Mouse (Mus musculus) heart, embryonic 11.5 days (tissue): ENCODE data around the gene Hmg20b. TPM values are rescaled to one million over a fixed set of nuclear protein-coding genes. Genes with fewer than 3 reads are reported as not detected.
A peak's percentile ranks its signal among the peaks of the same experiment; 100 is the strongest.

Source experiments
- ATAC-seq: fragments of 200-750 bp; cut with Nextera tagmentation; replicated peaks from 2 replicates; pipeline ENCODE4 v1.8.0; 2017; ENCODE audit warnings: moderate library complexity; ENCODE audit not compliant: insufficient number of reproducible peaks, low FRiP score, low TSS enrichment
- H3K27ac ChIP-seq: fragments of 300-500 bp; sonication (generic); 2 replicates; pipeline ENCODE4 v1.5.1; 2014; ENCODE audit warnings: mild to moderate bottlenecking, low read depth, low read length
- H3K27me3 ChIP-seq: fragments of 300-500 bp; sonication (generic); 2 replicates; pipeline ENCODE4 v1.6.1; 2014; ENCODE audit warnings: mild to moderate bottlenecking, low read length, mixed read lengths; ENCODE audit not compliant: control insufficient read depth, insufficient read depth
- H3K36me3 ChIP-seq: fragments of 300-500 bp; sonication (generic); 2 replicates; pipeline ENCODE4 v1.6.1; 2014; ENCODE audit warnings: mild to moderate bottlenecking, low read length, moderate library complexity, mixed read lengths; ENCODE audit not compliant: control insufficient read depth, insufficient read depth
- H3K4me1 ChIP-seq: fragments of 300-500 bp; sonication (generic); 2 replicates; pipeline ENCODE4 v1.6.1; 2014; ENCODE audit warnings: low read length; ENCODE audit not compliant: control insufficient read depth, insufficient read depth
- H3K4me2 ChIP-seq: fragments of 300-500 bp; sonication (generic); 2 replicates; pipeline ENCODE4 v1.6.1; 2014; ENCODE audit warnings: mild to moderate bottlenecking, moderate library complexity
- H3K4me3 ChIP-seq: fragments of 300-500 bp; sonication (generic); 2 replicates; pipeline ENCODE4 v1.5.1; 2014; ENCODE audit warnings: low read depth, low read length
- H3K9ac ChIP-seq: fragments of 300-500 bp; sonication (generic); 2 replicates; pipeline ENCODE4 v1.6.1; 2014; ENCODE audit warnings: mild to moderate bottlenecking, low read depth, low read length, moderate library complexity
- H3K9me3 ChIP-seq: fragments of 300-500 bp; sonication (generic); replicated peaks from 2 replicates; pipeline ENCODE4 v1.6.1; 2016; ENCODE audit warnings: low read length; ENCODE audit not compliant: control insufficient read depth
- WGBS: fragments of 180-500 bp; shearing (Covaris S2); extraction: QIAGEN DNeasy Blood & Tissue Kit; methylation state at CpG from one replicate; pipeline ENCODE4 v1.1.7; 2014; ENCODE audit not compliant: insufficient replicate concordance; 5-methylcytosine and 5-hydroxymethylcytosine counted together
- polyA plus RNA-seq: library from polyadenylated mRNA; unstranded; fragments of >200 nt; fragmentation: Nextera tagmentation; extraction: Ambion mirVana; gene quantifications from 2 replicates; pipeline ENCODE4 v1.2.1, GENCODE M21; 2014

Gene Hmg20b
- polyA plus RNA-seq, 1 experiment from 2014 or later, result 107 TPM

DNA sequence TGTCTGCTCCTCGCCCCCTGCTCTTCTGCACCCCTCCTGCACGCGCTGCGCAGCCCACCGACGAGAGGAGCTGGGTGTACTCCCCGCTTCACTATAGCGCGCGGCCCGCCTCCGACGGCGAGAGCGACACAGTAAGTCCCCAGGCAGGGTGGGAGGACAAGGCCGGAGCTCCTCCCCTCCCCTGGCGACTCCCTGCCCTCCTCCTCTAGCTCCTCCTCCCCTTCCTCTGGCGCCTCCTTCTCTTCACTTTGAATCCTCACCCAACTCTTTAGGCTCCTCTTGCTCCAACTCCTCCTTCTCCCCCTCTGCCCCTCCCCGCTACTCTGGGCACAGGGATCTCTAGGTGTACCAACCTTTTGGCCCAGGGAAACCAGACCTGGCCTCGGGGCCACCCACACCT, 33.0 kb downstream of the Hmg20b start:
- 8% methylated on average over 20 of the region's 20 CpGs for WGBS
- no peak for ATAC-seq
- Histone ChIP-seq H3K4me1 (peaks cover 34% of the 10 kb centered on the region), H3K36me3 (peaks cover 19% of the 10 kb centered on the region), H3K4me2 (peak overlapping the region; percentile 63), H3K4me3 (peak overlapping the region; percentile 28), H3K9me3 (no peaks in the 10 kb centered on the region), H3K27me3 (no peaks in the 10 kb centered on the region), H3K9ac (peak overlapping the region; percentile 66), H3K27ac (no peak overlapping the region)

GRCm38 (mm10) chr10:81316338-81317060, 33.8 kb downstream of the Hmg20b start:
- H3K4me3 ChIP-seq, result peak overlapping the region; percentile 28

DNA sequence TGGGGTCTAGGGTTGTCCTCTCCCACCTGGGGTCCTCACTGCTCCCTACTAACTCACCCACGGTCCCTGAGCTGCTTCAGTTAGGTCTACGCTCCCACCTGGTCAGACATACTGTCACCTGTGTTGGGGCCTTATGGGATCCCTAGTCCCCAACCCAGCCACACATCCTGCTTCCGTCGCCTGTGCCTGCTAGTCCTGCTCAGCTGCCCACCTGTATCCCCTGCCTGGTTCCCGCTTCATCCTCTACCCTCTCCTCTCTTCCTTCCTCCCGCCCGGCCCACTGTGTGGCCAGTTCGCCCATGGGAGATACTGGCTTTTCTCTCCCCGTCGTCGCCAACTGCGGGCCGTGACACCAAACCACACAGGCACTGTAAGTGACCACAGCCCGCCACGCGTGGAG, 34.7 kb downstream of the Hmg20b start:
- H3K4me1 ChIP-seq, result peaks cover 26% of the 10 kb centered on the region
- H3K4me3 ChIP-seq, result no peak overlapping the region
- H3K36me3 ChIP-seq, result peaks cover 29% of the 10 kb centered on the region
- H3K27ac ChIP-seq, result no peak overlapping the region
- WGBS, result 89% methylated on average over 16 of the region's 16 CpGs
- no peak overlapping the region for H3K9ac ChIP-seq
- no peaks in the 10 kb centered on the region for H3K9me3 ChIP-seq
- no peak for ATAC-seq
- no peak overlapping the region for H3K4me2 ChIP-seq
- no peaks in the 10 kb centered on the region for H3K27me3 ChIP-seq

More at GRCm38 (mm10) chr10:81316338-81317060, 33.8 kb downstream of the Hmg20b start:
- peaks cover 23% of the 10 kb centered on the region for H3K36me3 ChIP-seq
- no peaks in the 10 kb centered on the region for H3K27me3 ChIP-seq
- H3K9me3 ChIP-seq, result no peaks in the 10 kb centered on the region
- ATAC-seq, result no peak
- peak overlapping the region; percentile 63 for H3K4me2 ChIP-seq
- peaks cover 26% of the 10 kb centered on the region for H3K4me1 ChIP-seq
- H3K27ac ChIP-seq, result no peak overlapping the region
- peak overlapping the region; percentile 66; the same call in 1 of the 2 replicates for H3K9ac ChIP-seq
- WGBS, result 46% methylated on average over 16 of the region's 16 CpGs

GRCm38 (mm10) chr10:81314201-81314600, 36.1 kb downstream of the Hmg20b start:
- peaks cover 20% of the 10 kb centered on the region for H3K4me1 ChIP-seq
- no peak overlapping the region for H3K9ac ChIP-seq
- H3K9me3 ChIP-seq, result no peaks in the 10 kb centered on the region
- WGBS, result 81% methylated on average over 7 of the region's 7 CpGs
- peaks cover 35% of the 10 kb centered on the region for H3K36me3 ChIP-seq
- ATAC-seq, result no peak
- no peaks in the 10 kb centered on the region for H3K27me3 ChIP-seq
- no peak overlapping the region for H3K27ac ChIP-seq
- no peak overlapping the region for H3K4me3 ChIP-seq
- no peak overlapping the region for H3K4me2 ChIP-seq

DNA sequence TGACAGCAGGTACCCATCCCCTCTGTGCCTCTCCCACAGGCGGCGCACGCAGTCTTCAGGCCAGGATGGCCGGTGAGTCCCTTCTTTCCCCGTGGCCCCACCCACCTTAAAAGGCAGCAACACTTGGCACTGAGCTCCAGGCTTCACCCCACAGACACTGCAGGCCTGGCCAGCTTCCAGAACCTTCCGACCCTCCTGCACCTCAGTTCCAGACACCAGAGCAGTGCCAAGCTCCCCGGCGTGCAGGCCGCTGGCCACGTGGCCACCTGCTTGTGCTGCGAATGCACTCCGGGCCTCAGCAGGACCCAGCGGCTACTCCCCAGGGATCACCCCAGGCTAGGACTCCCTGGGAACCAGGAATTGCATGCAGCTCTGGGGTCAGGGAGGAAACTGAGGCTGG, 36.7 kb downstream of the Hmg20b start:
- no peaks in the 10 kb centered on the region for H3K9me3 ChIP-seq
- ATAC-seq, result no peak
- peaks cover 40% of the 10 kb centered on the region for H3K36me3 ChIP-seq
- H3K27me3 ChIP-seq, result no peaks in the 10 kb centered on the region
- peaks cover 14% of the 10 kb centered on the region for H3K4me1 ChIP-seq
- no peak overlapping the region for H3K4me3 ChIP-seq
- no peak overlapping the region for H3K27ac ChIP-seq
- no peak overlapping the region for H3K4me2 ChIP-seq
- 93% methylated on average over 13 of the region's 13 CpGs for WGBS
- H3K9ac ChIP-seq, result no peak overlapping the region

DNA sequence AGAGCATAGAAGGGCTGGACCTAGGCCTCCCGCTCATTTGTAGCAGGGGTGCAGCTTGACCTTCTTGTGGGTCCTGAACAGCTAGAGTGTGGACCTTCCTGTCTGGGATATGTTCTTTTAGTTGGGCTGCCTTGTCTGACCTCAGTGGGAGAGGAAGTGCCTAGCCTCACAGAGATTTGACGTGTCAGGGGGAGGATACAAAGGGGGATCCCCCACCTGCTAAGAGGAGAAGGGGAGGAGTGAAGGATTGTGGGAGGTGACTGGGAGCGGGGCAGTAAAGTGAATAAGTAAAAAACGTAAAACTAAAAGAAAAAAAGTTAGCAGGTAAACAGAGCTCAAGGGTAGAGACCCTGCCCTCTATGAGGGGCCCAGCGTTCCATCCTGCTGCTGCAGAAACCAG, 40.7 kb downstream of the Hmg20b start:
- peaks cover 2% of the 10 kb centered on the region for H3K4me1 ChIP-seq
- no peak overlapping the region for H3K4me3 ChIP-seq
- H3K4me2 ChIP-seq, result no peak overlapping the region
- no peak for ATAC-seq
- H3K9me3 ChIP-seq, result no peaks in the 10 kb centered on the region
- no peaks in the 10 kb centered on the region for H3K27me3 ChIP-seq
- WGBS, result 86% methylated on average over 5 of the region's 5 CpGs
- H3K36me3 ChIP-seq, result peaks cover 55% of the 10 kb centered on the region
- no peak overlapping the region for H3K9ac ChIP-seq
- H3K27ac ChIP-seq, result no peak overlapping the region

DNA sequence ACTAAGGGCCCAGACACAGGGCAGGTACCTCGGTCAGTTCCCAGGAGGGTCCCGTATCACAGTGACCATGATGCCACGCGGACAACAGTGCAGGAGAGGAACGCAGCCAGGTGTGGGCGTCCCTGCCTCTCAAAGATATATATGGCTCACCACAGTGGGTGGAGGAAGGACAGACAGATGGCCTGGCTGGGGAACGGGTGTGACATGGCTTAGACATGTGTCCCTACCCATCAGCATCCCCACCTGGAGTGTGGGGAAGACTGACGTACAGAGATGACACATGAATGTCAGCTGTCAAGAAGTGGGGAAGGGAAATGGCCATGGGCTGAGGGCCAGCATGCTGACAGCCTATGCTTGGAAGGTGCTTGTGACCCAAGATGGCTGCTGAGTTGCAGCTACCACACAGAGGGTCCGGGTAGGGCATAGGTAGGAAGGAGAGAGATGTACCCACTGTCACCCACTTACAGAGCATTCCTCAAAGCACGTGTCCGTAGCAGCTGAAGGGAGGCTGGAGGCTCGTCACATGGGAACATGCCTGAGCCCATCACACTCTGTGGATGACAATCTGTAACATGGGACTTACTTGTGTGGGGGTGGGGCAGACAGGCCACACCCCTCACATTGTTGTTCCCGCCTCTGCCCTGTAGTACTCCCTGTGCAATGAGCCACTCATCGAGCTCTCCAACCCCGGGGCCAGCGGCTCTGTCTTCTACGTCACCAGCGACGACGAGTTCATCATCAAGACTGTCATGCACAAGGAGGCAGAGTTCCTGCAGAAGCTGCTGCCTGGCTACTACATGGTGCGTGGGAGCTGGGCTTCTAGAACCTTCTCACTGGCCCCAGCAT, 43.2 kb downstream of the Hmg20b start:
- ATAC-seq, result no peak
- H3K9me3 ChIP-seq, result no peaks in the 10 kb centered on the region
- H3K27ac ChIP-seq, result no peak overlapping the region
- peaks cover 42% of the 10 kb centered on the region for H3K36me3 ChIP-seq
- no peak overlapping the region for H3K9ac ChIP-seq
- H3K27me3 ChIP-seq, result no peaks in the 10 kb centered on the region
- H3K4me2 ChIP-seq, result no peak overlapping the region
- H3K4me1 ChIP-seq, result peaks cover 26% of the 10 kb centered on the region
- 89% methylated on average over 21 of the region's 21 CpGs for WGBS
- H3K4me3 ChIP-seq, result no peak overlapping the region

- no peak for ATAC-seq
- Histone ChIP-seq H3K4me1 (peaks cover 34% of the 10 kb centered on the region), H3K36me3 (peaks cover 37% of the 10 kb centered on the region), H3K27me3 (no peaks in the 10 kb centered on the region), H3K9me3 (no peaks in the 10 kb centered on the region), H3K4me2 (no peak overlapping the region), H3K9ac (no peak overlapping the region), H3K27ac (no peak overlapping the region), H3K4me3 (no peak overlapping the region)
- 92% methylated on average over 12 of the region's 12 CpGs for WGBS
These were observed 44.1 kb downstream of the Hmg20b start for GRCm38 (mm10) chr10:81306173-81306668.
